ENCODE assay signal across 33 mouse cellular contexts in genomic region chr2:10324980-10325379, GRCm38 (mm10).
"Had no signal": no experiment of that assay in that cellular context is flagged by ENCODE, and none has a peak within 500 bp of the region (broad histone marks: within the 10 kb centered on the region; RNA-seq: fewer than 3 reads in every experiment).

No protein-coding gene starts in this region.

- DNase-seq: heart, postnatal 10 days; heart, postnatal 14 days; heart, postnatal 36 days; heart, postnatal 4 days; kidney, adult 11 months; kidney, adult 18-20 months; kidney, adult 2 months; kidney, adult 8-10 months; kidney, adult 9 months; kidney, postnatal 10 days; kidney, postnatal 14 days; kidney, postnatal 25 days; kidney, postnatal 36 days; kidney, postnatal 4 days; layer of hippocampus, adult 9-11 months; layer of hippocampus, postnatal 36 days had no signal

- H3K27me3 ChIP-seq: heart, embryonic 15.5 days; hindbrain, embryonic 12.5 days; hindbrain, embryonic 13.5 days; hindbrain, embryonic 15.5 days; kidney, embryonic 15.5 days had no signal

- H3K36me3 ChIP-seq: heart, embryonic 10.5 days; heart, embryonic 12.5 days; heart, embryonic 13.5 days; heart, embryonic 15.5 days; hindbrain, embryonic 10.5 days; hindbrain, embryonic 12.5 days; hindbrain, embryonic 13.5 days; hindbrain, embryonic 15.5 days; kidney, embryonic 15.5 days had no signal

- H3K9ac ChIP-seq: heart, embryonic 12.5 days; heart, embryonic 13.5 days; heart, embryonic 15.5 days; hindbrain, embryonic 12.5 days; hindbrain, embryonic 13.5 days; hindbrain, embryonic 14.5 days; hindbrain, embryonic 15.5 days; kidney, embryonic 15.5 days had no signal

- H3K27ac ChIP-seq: heart, embryonic 10.5 days; heart, embryonic 13.5 days; heart, embryonic 15.5 days; hindbrain, embryonic 10.5 days; hindbrain, embryonic 12.5 days; hindbrain, embryonic 13.5 days; hindbrain, embryonic 14.5 days; hindbrain, embryonic 15.5 days; hindbrain, postnatal 0 days; kidney, embryonic 15.5 days; kidney, postnatal 0 days; layer of hippocampus, adult 2 months; left cerebral cortex, adult 2 months had no signal

- H3K4me3 ChIP-seq: heart, embryonic 10.5 days; heart, embryonic 12.5 days; heart, embryonic 13.5 days; heart, embryonic 15.5 days; hindbrain, embryonic 10.5 days; hindbrain, embryonic 12.5 days; hindbrain, embryonic 13.5 days; hindbrain, embryonic 15.5 days; kidney, embryonic 15.5 days; layer of hippocampus, adult 2 months; left cerebral cortex, adult 2 months had no signal

- ATAC-seq: hindbrain, embryonic 16.5 days; hindbrain, postnatal 0 days; inflammation-experienced regulatory T-cells, adult 6 months had no signal

- H3K9me3 ChIP-seq: heart, embryonic 10.5 days; heart, embryonic 12.5 days; heart, embryonic 13.5 days; heart, embryonic 15.5 days; hindbrain, embryonic 10.5 days; hindbrain, embryonic 12.5 days; hindbrain, embryonic 13.5 days; hindbrain, embryonic 15.5 days; kidney, embryonic 15.5 days had no signal

- H3K4me2 ChIP-seq: heart, embryonic 11.5 days; heart, embryonic 12.5 days; heart, embryonic 13.5 days; heart, embryonic 15.5 days; hindbrain, embryonic 12.5 days; hindbrain, embryonic 13.5 days; hindbrain, embryonic 14.5 days; hindbrain, embryonic 15.5 days; kidney, embryonic 15.5 days had no signal

- H3K4me1 ChIP-seq: heart, embryonic 12.5 days; heart, embryonic 15.5 days; hindbrain, embryonic 10.5 days; hindbrain, embryonic 12.5 days; hindbrain, embryonic 13.5 days; hindbrain, embryonic 15.5 days; kidney, embryonic 15.5 days had no signal
